Mouse (Mus musculus) thymus, postnatal 36 days (tissue): Measurements from ENCODE around the gene Atp5l.

Experiments used
- DNase-seq, 2 experiments: peaks; one replicate each; pipeline ENCODE4 v3.0.0; 2022; ENCODE audit warnings: mixed read lengths in 2 of 2

The Atp5l gene

GRCm38 (mm10) chr9:44892664-44893063 lies 27.9 kb downstream of the Atp5l start:
- DNase-seq, result no peak

GRCm38 (mm10) chr9:44891210-44891609 lies 29.3 kb downstream of the Atp5l start:
- no peak for DNase-seq

GRCm38 (mm10) chr9:44890122-44890521 lies 30.4 kb downstream of the Atp5l start:
- DNase-seq, result no peak

GRCm38 (mm10) chr9:44888114-44888624 lies 32.4 kb downstream of the Atp5l start:
- DNase-seq, result no peak

- DNase-seq, result peak in 1 of 2 experiments; percentile 24
These were observed 37.5 kb downstream of the Atp5l start for GRCm38 (mm10) chr9:44882981-44883569.

- peak; percentile 47 to 70 for DNase-seq
These were observed 38.0 kb downstream of the Atp5l start for GRCm38 (mm10) chr9:44882436-44882980.

GRCm38 (mm10) chr9:44881941-44882435 lies 38.6 kb downstream of the Atp5l start:
- peak; percentile 77 to 85 for DNase-seq

GRCm38 (mm10) chr9:44881221-44881871 lies 39.2 kb downstream of the Atp5l start, which contains the start of gene Kmt2a:
Kmt2a (minus strand) TSS chr9:44881296.
- DNase-seq, result peak; percentile 97 to 99

- peak in 1 of 2 experiments; percentile 56 for DNase-seq
These were observed 40.0 kb downstream of the Atp5l start for GRCm38 (mm10) chr9:44880309-44881081.

- peak; percentile 46 to 66 for DNase-seq
These were observed 40.8 kb downstream of the Atp5l start for GRCm38 (mm10) chr9:44879694-44880271.

GRCm38 (mm10) chr9:44878776-44879500 lies 41.6 kb downstream of the Atp5l start:
- peak; percentile 44 to 64 for DNase-seq

- no peak for DNase-seq
These were observed 42.9 kb downstream of the Atp5l start for GRCm38 (mm10) chr9:44877686-44878085.

- no peak for DNase-seq
These were observed 45.1 kb downstream of the Atp5l start for GRCm38 (mm10) chr9:44875476-44875875.

GRCm38 (mm10) chr9:44874198-44874597 lies 46.3 kb downstream of the Atp5l start:
- no peak for DNase-seq

- DNase-seq, result no peak
These were observed 46.9 kb downstream of the Atp5l start for GRCm38 (mm10) chr9:44873665-44874064.

- DNase-seq, result peak in 1 of 2 experiments; percentile 14
These were observed 52.0 kb downstream of the Atp5l start for GRCm38 (mm10) chr9:44868336-44869094.

- DNase-seq, result no peak
These were observed 52.9 kb downstream of the Atp5l start for GRCm38 (mm10) chr9:44867664-44868063.

- DNase-seq, result no peak
These were observed 53.9 kb downstream of the Atp5l start for GRCm38 (mm10) chr9:44866501-44867240.
